Mouse (Mus musculus) CD8-positive naive resting alpha-beta T cell, adult 2 months (primary cell): ENCODE results near the gene Npepl1.
A peak's percentile ranks its signal among the peaks of the same experiment; 100 is the strongest.

Source experiments
- DNase-seq, 2 experiments: peaks; one replicate each; pipeline ENCODE4 v3.0.0; 2022; ENCODE audit warnings: low read depth in 2 of 2, low spot score in 2 of 2

Npepl1 gene

GRCm38 (mm10) chr2:174107375-174107774, 2.8 kb upstream of the Npepl1 start:
- no peak for DNase-seq

- DNase-seq, result peak; percentile 35
Measured at GRCm38 (mm10) chr2:174110783-174111549, 817 bp downstream of the Npepl1 start.

GRCm38 (mm10) chr2:174112931-174113330, 2.8 kb downstream of the Npepl1 start:
- DNase-seq, result no peak

GRCm38 (mm10) chr2:174114148-174114864, 4.2 kb downstream of the Npepl1 start:
- DNase-seq, result no peak

- no peak for DNase-seq
Measured at GRCm38 (mm10) chr2:174116929-174117328, 6.8 kb downstream of the Npepl1 start.

GRCm38 (mm10) chr2:174118141-174118540, 8.0 kb downstream of the Npepl1 start:
- no peak for DNase-seq

GRCm38 (mm10) chr2:174119259-174119658, 9.1 kb downstream of the Npepl1 start:
- no peak for DNase-seq

GRCm38 (mm10) chr2:174120631-174121030, 10.5 kb downstream of the Npepl1 start:
- DNase-seq, result no peak

GRCm38 (mm10) chr2:174121411-174121947, 11.3 kb downstream of the Npepl1 start:
- no peak for DNase-seq

GRCm38 (mm10) chr2:174122331-174122730, 12.2 kb downstream of the Npepl1 start:
- no peak for DNase-seq

GRCm38 (mm10) chr2:174123731-174124130, 13.6 kb downstream of the Npepl1 start:
- DNase-seq, result no peak

- no peak for DNase-seq
Measured at GRCm38 (mm10) chr2:174126522-174127375, 16.6 kb downstream of the Npepl1 start.

- DNase-seq, result no peak
Measured at GRCm38 (mm10) chr2:174127376-174127713, 17.2 kb downstream of the Npepl1 start.

GRCm38 (mm10) chr2:174128926-174129325, 18.8 kb downstream of the Npepl1 start:
- no peak for DNase-seq

- DNase-seq, result no peak
Measured at GRCm38 (mm10) chr2:174130468-174131097, 20.4 kb downstream of the Npepl1 start.

- no peak for DNase-seq
Measured at GRCm38 (mm10) chr2:174132413-174132969, 22.3 kb downstream of the Npepl1 start.

GRCm38 (mm10) chr2:174159035-174159434, 48.9 kb downstream of the Npepl1 start:
- DNase-seq, result no peak

GRCm38 (mm10) chr2:174160461-174160860, 50.3 kb downstream of the Npepl1 start:
- DNase-seq, result no peak
